Mouse (Mus musculus) frontal cortex, postnatal 25 days (tissue): Measurements from ENCODE around the gene Ndufaf2.

ENCODE experiments used
- DNase-seq, 2 experiments: peaks; one replicate each; pipeline ENCODE4 v3.0.0; 2022; ENCODE audit warnings: low spot score in 2 of 2

Gene Ndufaf2

DNA sequence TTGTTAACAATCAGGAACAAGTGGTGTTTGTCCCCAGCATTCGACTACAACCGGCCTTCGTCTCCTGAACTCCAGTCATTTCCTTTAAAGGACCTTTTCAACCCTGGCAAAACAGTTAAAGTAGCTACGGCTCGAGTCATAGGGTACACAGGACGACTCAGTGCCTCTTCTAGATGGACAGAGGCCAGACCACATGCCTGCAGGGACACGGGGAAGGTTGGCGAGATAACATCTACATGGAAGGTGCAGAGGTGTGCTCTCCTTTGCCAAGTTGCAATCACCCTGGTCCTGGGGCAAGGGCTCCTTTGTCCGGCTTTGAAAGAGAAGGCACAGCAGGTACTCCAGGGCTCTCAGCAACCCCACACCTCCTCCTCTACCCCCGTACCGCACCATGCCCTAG, 195.0 kb downstream of the Ndufaf2 start:
- no peak for DNase-seq

DNA sequence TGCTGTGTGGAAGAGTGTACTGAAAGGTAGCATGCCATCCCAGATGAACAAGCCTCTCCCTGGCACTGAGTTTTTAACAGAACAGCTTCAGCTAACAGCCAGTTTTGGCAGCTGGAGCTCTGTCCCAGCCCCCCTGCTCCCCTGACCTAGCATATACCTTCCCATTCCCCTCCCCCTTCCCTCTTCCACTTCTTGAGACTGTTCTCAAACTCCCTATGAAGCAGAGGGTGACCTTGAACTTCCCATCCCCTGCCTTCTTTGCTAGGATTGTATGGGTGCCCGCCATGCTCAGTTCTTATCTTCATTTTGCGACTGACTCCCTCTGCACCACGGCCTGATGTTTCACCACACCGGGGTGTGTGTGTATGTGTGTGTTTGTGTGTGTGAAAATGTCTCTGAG, 195.7 kb downstream of the Ndufaf2 start:
- DNase-seq: no peak

DNA sequence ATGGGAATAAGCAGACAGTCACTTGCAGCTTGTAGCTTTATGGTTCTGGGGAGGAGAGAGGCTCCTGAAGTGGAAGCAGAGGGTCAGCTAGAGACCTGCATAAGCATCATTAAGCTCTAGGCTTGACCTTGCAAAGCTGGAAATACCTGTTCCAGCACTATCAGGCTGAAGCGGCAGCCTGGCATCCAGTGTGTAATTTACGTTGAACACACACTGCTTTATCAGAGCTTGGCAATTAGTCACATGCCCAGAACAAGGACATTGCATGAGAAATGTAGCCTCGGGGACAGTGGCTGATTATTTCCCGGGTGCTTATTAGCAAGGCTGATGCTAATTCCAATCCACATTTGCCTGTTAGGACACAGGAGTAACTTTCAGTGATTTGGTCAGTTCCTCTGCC, 196.5 kb downstream of the Ndufaf2 start:
- no peak for DNase-seq

DNA sequence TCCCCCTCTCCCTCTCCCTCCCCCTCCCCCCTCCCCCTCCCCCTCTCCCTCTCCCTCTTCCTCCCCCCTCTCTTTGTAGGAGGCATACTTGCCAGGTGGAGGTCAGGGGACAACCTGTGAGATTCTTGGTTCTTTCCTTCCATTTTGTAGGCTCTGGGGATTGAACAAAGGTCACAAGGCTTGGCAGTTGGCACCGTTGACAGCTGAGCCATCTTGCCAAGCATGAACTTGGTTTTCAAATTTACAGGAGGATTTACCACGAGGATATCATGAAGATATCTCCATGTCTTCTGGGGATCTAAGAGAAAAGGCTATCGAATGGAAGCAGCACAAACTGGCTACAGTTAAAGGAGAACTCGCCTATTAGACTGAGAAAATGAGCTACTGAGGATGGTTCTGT, 196.9 kb downstream of the Ndufaf2 start:
- no peak for DNase-seq

DNA sequence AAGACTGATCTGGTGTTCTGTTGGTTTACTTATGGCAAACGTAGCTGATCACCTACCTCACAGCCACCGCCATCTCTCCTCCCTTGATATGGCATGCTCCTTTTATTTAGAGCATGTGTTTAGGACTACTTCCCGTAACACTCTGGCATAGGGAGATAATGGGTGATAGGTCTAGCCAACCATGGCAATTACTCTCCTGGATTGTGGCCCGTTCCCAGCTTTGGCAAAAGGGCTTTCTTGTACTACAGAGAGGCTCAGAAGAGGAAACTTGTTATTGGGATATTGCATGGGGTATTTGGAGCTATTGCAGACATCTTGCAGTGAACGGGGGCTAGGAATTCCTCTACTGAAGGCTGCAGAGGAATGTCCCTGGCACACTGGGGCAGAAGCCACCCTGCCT, 197.9 kb downstream of the Ndufaf2 start:
- DNase-seq: no peak

DNA sequence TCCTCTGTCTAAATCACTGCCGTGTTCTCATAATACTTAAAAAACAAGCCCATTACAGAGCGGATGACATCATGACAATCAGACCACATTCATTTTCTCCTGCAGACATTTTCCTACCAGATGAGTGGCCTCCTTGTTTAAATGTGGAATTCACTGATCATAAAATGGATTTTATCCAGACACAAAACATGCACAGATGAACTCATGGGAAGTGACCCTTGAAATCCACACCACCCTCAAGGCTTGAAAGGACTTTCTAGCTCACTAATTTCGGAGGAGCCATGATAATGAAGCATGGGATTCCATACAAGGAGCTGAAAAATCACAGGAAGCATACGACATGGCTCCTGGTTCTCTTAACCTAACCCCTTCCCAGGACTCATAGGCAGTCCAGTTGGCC, 198.5 kb downstream of the Ndufaf2 start:
- no peak for DNase-seq

DNA sequence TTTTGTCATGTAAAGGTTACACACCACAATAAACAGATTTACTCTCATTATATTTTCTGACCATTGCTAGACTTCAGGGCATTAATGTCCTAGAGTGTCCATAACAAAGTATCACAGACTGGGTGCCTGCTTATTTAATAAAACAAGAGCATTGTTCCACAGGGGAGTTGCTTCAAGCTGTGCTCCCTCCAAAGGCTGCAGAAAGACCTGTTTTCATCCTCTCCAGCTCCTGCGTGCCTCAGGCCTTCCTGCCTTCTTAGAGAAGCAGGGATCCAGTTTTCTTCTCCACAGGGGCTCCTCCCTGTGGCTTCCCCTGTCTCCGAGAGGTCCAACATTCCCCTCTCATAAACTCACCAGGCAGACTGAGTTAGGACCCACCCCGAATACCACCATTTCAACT, 202.2 kb downstream of the Ndufaf2 start:
- no peak for DNase-seq

DNA sequence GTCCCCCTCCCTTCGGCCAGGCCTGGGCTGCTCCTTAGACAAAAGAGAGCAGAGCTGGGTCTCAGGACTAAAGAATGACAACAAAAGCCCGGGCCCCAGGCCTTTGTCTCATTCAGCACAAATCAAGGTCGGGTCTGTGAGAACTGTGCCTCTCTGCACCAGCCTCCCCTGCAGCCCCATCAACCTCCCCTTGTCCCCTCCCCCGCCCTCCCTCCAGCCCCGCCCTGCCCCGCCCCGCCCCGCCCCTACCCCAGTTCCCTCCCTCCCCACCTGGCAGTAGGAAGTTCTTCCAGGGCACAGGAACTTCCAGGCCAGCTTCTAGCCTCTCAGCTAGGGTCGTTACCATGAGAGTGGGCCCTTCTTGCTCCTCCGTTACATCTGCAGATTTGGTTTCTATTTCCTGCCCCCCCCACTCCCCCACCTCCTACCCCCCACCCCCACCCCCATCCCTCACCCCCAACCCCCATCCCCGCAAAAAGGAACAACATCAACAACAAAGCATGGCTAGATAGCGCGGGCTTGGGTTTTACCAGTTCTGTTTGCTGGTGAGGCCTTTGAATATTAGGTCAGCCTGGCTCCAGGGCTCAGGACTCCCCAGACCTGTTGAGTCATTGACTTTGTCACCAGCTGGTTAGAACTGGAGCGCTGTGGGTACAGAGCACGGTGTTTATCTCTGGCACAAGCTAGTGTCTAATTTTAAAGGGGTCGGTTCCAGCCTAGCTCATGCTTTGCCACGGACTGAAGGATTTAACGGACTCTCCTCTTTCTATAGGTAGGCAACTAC, 202.9 kb downstream of the Ndufaf2 start:
- no peak for DNase-seq

DNA sequence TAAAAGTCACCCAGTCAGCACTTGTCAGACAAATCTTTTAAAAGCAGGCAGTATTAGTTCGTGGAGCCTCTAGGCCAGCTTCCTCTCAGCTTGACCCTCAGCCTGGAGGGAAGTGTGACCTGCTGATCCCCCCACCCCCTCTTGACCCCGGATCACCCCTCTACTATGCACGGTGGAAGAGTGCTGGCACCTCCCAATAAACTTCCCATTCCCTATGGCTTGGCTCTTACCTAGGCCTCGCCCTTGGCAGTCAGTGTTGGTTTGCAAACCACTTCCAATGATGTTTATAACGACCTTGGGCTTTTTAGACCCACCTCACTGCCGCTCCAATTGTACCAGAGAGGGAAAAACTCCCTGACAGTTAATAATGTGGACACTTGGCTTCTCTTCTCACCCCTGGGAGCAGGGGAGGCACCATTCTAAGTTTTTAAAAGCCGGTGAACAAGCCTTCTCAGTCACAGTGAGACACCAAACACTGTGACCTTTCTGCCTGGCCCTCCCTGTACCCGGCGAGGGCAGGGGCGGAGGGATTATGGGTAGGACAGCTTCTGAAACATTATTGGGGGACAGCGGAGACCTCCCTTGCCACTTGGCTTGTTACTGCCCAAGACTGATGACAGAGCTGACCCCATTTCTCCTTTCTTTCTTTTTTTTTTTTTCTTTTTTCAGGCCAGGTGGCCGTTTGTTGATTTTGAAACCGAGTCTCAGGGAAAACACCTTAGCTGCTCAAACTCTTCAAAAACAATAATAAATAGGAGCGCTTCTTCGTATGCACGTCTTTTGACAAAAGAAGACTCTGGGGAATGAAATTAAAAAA, 203.8 kb downstream of the Ndufaf2 start:
- DNase-seq: no peak

DNA sequence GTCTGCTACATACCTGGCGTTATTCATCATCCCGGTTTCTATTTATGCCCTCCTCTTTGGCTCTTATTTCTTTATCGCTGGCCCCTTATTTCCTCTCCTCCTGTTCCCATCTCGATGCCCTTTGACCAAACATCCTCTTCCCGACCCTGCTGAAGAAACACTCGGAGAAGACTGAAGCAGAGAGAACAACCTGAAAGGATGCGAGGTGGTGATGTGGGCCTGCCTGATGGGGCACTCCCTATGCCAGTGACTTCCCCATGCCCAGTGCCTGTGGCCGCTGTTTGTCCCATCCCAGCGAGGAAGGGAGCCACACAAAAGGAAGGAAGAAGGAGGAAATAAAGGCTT, 204.4 kb downstream of the Ndufaf2 start:
- DNase-seq: no peak
